Mouse (Mus musculus) thymus, postnatal 10 days (tissue): Measurements from ENCODE around the gene Klf2.

Experiments
- DNase-seq, 2 experiments: peaks; one replicate each; pipeline ENCODE4 v3.0.0; 2021; ENCODE audit warnings: low spot score in 2 of 2

The Klf2 gene

DNA sequence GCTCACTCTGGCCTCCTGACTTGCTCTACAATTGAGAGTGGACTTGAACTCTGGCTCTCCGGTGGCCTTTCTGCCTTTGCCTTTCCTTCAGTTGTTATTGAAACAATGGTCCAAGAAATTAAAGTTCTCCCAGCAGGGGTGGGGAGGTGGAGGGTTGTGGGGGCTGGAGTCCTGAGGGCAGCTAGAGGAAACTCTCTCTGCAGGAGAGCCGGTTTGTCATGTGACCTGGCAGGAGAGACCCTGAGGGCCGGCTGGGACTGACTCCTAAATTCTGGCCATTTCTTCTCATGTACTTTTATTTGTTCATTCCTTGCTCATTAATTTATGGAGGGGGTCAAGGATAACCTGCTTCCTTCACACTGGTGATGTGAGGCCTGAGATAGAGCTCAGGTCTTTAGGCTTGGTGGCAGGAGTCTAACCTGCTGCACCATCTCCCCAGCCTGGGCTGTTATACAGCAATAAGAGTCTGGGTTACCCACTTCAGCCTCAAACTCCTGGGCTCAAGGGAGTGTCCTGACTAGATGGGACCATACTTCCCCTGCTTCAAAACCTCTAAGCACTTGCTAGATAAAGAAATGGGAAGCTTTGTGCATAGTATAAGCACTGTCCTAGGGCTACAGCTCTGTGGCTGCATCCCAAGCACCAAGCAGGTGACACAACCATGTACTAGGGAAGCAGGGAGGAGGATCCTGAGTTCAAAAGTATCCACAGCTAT is 14.8 kb downstream of the Klf2 start:
- no peak for DNase-seq

- DNase-seq = no peak
These were observed 15.4 kb downstream of the Klf2 start for GRCm38 (mm10) chr8:72334144-72334641.

- no peak for DNase-seq
These were observed 17.4 kb downstream of the Klf2 start for GRCm38 (mm10) chr8:72336273-72336672.

DNA sequence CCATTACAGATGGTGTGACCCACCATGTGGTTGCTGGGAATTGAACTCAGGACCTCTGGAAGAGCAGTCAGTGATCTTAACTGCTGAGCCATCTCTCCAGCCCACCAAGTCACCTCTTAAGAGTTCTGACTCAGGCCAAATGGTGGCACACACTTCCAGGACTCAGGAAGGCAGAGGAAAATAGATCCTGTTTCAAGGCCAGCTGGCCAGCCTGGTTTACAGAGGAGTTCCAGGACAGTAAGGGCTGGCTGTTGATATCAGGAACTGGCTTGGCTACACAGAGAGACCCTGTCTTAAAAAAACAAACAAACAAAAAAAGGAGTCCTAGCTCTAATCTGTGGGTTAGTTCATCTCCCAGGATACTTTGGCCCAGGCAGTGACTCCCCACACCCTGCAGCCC is 18.2 kb downstream of the Klf2 start:
- DNase-seq = no peak

DNA sequence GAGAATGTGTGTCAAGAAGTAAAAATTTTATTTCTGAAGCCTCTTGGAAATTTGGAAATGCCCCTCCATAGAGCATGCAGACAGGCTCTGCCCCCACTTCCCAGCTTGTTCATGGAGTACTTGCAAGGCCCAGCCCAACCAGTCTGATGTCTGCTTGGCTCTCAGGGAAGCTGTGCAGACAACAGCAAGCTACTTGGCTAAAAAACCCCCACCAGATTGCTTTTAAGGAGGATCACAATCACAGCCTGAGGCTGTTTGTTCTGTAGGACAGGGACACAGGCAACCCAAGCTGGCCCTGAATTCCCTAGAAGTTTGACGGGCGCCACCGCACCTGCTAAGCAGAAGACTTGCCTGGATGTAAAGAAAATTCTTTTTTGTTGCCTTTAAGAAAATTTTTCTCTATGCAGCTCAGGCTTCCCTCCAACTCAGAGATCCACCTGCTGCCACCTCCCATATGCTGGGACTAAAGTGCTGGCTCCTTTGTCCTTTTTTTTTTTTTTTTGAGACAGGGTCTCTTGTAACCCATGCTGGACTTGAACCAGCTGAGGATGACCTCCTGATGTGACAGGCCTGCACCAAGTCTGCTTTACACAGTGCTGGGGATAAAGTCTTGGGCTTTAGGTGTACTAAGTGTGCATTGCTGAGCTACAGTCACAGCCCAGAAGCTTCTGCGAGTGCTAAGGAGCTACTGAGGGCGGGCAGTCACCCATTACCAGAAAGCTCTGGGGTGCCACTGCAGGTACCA is 23.9 kb downstream of the Klf2 start:
- no peak for DNase-seq

DNA sequence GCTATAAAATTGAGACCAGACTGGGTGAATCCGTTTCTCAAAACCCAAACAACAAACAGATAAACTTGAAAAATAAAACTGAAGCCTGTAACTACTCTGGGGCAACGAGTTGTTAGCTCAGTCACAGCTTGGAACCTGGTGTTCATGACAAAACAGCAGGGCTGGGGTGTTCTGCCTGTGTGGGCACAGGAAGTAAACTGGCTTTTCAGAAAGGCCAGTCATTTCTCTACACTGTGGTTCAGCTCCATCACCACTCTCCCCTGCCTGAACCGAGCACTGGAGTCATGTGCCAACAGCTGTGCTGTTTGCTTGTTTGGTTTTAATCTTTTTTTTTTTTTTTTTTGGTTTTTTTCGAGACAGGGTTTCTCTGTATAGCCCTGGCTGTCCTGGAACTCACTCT is 24.9 kb downstream of the Klf2 start:
- DNase-seq = no peak

GRCm38 (mm10) chr8:72347553-72347952 is 28.7 kb downstream of the Klf2 start:
- DNase-seq = no peak

- no peak for DNase-seq
These were observed 29.3 kb downstream of the Klf2 start for GRCm38 (mm10) chr8:72348114-72348513.

DNA sequence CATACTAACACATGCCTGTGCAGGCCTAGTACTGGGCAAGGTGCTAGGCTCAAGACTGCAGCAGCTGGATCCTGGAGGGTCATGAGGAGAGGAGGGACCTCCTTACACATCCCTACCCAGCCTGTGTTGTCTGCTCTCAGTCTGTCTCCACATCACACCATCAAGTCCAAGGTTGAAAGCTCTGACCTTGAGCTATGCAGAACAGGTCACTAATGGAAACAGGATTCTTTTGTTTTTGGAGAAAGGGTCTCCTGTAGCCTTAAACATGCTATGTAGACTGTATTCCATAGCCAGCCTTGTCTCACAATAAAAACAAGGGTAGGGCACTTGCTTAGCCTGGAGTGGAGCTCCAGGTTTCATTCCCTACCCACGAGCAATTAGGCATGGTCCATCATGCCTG is 30.1 kb downstream of the Klf2 start:
- DNase-seq = no peak

DNA sequence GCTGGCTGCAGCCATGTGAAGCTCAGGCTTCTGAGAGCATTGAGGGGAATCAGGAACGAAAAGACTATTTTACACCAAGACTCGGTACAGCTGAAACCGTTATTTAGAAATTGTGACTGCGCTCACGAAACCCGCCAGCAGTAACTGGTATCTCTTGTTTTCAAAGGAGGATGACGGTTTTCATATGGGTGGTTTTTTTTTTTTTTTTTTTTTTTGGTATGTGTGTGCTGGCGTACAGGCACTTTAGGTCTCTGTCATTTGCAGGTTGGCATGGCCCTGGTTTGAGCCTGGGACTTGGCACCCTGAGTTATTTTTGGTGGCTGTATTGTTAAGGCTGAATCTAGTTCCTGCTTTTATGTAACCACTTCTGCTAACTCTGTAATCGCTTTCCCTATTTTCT is 31.0 kb downstream of the Klf2 start:
- no peak for DNase-seq

DNA sequence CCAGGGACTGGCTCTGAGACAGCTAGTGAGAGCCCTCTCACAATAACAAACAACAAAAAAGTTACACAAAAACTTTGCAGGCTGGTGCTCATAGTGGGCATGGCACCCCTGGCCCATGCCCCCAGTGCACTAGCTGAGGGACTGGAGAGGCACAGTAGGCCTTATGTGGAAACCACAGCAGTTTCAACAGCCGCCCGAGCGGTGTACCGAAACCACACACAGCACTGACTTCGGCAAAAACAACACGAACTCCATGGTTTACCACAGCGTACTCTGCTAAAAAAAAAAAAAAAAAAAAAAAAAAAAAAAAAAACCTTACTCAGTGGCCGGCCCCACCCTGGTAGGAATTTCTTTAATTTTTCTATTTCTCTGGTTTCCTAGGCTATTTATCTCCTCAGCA is 31.9 kb downstream of the Klf2 start:
- DNase-seq = peak; percentile 54 to 58

- DNase-seq = no peak
These were observed 32.7 kb downstream of the Klf2 start for GRCm38 (mm10) chr8:72351405-72352005.

GRCm38 (mm10) chr8:72352951-72353699 is 34.3 kb downstream of the Klf2 start:
- no peak for DNase-seq

- DNase-seq = no peak
These were observed 34.8 kb downstream of the Klf2 start for GRCm38 (mm10) chr8:72353700-72354045.

DNA sequence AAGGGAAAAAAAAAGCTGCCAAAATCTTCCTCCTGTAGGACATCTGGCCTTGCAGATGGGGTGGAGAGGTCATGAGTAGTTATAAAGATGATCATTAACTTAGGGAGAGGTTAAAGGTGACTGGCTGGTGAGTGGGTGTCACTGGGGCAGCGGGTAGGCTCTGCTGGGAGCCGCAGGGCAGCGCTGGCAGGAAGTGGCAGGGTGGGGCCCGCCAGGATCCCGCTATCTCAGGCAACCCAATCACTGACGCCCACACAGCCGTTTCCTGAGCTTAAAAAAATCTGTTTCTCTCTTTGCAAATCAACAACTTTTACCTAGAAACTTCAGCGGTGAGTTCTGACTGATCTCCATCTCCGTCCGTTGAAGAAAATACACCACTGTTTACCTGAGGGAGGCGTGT is 35.4 kb downstream of the Klf2 start:
- DNase-seq = peak; percentile 61 to 64

- DNase-seq = no peak
These were observed 37.8 kb downstream of the Klf2 start for GRCm38 (mm10) chr8:72356593-72356992.

GRCm38 (mm10) chr8:72360162-72360561 is 41.3 kb downstream of the Klf2 start:
- no peak for DNase-seq

DNA sequence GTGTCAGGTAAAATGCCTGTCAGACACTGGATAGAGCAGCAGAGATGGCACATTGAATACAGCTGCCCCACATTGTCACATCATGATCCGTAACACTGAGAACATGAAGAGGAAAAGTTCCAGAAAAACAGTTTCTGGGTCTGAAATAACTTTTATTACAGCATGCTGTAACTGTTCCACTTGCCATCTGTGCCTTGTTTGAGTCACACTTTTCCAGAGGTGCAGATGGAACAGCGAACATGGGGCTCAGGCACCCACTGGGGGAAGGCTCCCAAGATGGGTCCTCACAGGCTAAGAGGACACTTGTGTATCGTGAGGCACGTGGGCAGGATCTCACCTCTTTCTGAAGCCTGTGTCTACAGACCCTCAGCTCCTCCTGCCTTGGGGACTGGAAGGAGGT is 43.9 kb downstream of the Klf2 start:
- no peak for DNase-seq

DNA sequence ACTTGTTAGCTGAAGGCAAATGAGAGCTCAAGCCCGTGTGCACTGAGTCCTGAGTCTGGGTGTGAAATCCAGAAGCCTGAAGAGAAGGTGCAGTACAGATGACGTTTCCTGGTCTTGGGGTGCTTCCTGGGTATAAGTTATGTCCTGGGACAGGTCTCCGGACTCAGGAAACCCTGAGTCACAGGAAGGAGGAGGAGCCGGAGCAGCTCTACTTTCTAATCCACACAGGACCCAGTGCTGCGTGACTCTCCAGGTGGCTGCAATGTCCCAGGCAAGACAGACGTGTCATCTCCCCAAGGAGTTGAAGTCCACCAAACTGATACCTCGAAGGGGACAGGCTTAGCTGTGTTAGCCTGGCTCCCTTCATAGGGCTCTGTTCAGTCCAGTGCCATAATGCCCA is 44.6 kb downstream of the Klf2 start:
- no peak for DNase-seq

DNA sequence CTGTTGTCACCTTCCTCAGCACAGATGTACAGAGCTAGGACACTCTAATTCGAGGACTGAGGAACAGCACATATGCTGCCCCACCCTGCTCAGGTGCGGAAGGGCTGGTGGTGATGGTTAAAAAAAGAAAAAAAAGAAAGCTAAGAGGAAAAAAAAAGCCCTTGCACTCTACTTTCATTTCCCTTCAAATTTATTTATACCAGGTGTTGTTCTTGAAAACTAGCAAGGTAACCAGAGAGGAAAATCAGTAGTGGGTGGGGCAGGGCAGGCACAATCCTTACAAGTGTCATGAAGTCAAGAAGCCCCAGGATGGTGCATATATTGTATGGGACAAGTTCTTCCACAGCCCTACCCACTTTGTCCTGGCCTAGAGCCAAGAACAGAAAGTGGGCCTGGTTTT is 46.2 kb downstream of the Klf2 start:
- DNase-seq = no peak

- peak; percentile 76 to 88 for DNase-seq
These were observed 47.0 kb downstream of the Klf2 start for GRCm38 (mm10) chr8:72365826-72366225.

- DNase-seq = no peak
These were observed 47.6 kb downstream of the Klf2 start for GRCm38 (mm10) chr8:72366435-72366834.
